19 mouse cellular contexts compared by ENCODE assay signal in genomic region chr6:54157097-54157496, GRCm38 (mm10).
"Had no signal": no experiment of that assay in that cellular context is flagged by ENCODE, and none has a peak within 500 bp of the region (broad histone marks: within the 10 kb centered on the region; RNA-seq: fewer than 3 reads in every experiment).

No protein-coding gene starts in this region.

- H3K4me1 ChIP-seq: neural tube, embryonic 15.5 days had no signal

- H3K9me3 ChIP-seq: liver, embryonic 15.5 days; lung, embryonic 15.5 days; midbrain, embryonic 12.5 days; neural tube, embryonic 13.5 days; neural tube, embryonic 15.5 days had no signal

- ATAC-seq: liver, postnatal 0 days; lung, postnatal 0 days had no signal

- H3K27ac ChIP-seq: liver, embryonic 15.5 days; lung, embryonic 15.5 days; midbrain, embryonic 12.5 days; neural tube, embryonic 13.5 days; neural tube, embryonic 15.5 days had no signal

- H3K4me2 ChIP-seq: liver, embryonic 15.5 days; lung, embryonic 15.5 days; midbrain, embryonic 12.5 days; neural tube, embryonic 13.5 days; neural tube, embryonic 15.5 days had no signal

- H3K36me3 ChIP-seq: liver, embryonic 15.5 days; lung, embryonic 15.5 days; midbrain, embryonic 12.5 days; neural tube, embryonic 13.5 days; neural tube, embryonic 15.5 days had no signal

- H3K4me3 ChIP-seq: liver, embryonic 15.5 days; lung, embryonic 15.5 days; midbrain, embryonic 12.5 days; neural tube, embryonic 13.5 days; neural tube, embryonic 15.5 days had no signal

- H3K9ac ChIP-seq: liver, embryonic 15.5 days; liver, postnatal 0 days; lung, embryonic 15.5 days; midbrain, embryonic 12.5 days; neural tube, embryonic 13.5 days; neural tube, embryonic 15.5 days had no signal

- H3K27me3 ChIP-seq: liver, embryonic 15.5 days; lung, embryonic 15.5 days; midbrain, embryonic 12.5 days; neural tube, embryonic 13.5 days; neural tube, embryonic 15.5 days had no signal

- DNase-seq: liver, postnatal 0 days; lung, adult 2 months; lung, postnatal 14 days; lung, postnatal 36 days; midbrain, embryonic 14.5 days; retina, postnatal 1 day; right cerebral cortex, adult 18-20 months; right cerebral cortex, postnatal 25 days; right cerebral cortex, postnatal 4 days; spleen, adult 18-20 months; thymus, adult 18-20 months; thymus, postnatal 14 days; thymus, postnatal 36 days had no signal
